Mouse (Mus musculus): ENCODE data around the gene Sult1a1. TPM values are rescaled to one million over a fixed set of nuclear protein-coding genes. Genes with fewer than 3 reads are reported as not detected.

Sult1a1 gene
- total RNA-seq (2021), result 10 to 100 TPM; 31.1 to 44.0 TPM
- long read RNA-seq, experiment 1, transcript Sult1a1-202 (8 exons, 1,289 nt), result major isoform, 23 of 28 reads
- long read RNA-seq, experiment 1, partial matches to known transcripts, result 3 of 28 reads
- long read RNA-seq, experiment 1, other reads (novel, unspliced or antisense), result 2 of 28 reads
- long read RNA-seq, experiment 2, transcript Sult1a1-202 (8 exons, 1,289 nt), result major isoform, 16 of 23 reads
- long read RNA-seq, experiment 2, partial matches to known transcripts, result 0 of 23 reads
- long read RNA-seq, experiment 2, other reads (novel, unspliced or antisense), result 6 of 23 reads

DNA sequence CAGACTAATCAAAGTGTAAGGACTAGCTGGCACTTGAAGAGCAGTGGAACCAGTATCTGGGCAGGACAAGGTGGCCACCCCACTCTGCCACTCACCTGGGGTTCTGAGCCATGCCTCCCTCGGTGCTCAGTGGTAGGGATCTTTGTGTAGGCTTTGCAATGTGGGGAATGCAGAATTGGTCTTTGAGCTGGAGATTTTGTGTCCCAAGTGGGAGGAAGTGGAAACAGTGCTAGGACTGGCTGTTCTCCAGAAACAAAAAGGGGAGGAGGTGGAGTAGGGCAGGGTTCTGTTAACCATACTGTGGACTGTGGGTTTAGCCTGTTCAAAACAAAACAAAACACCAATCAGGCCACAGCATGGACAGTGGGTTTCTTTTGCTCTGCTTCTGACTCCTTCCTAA is at the start of gene Sult1a1:
Gene Sult1a1, minus strand, starts transcription at position 226 of the 400 bp plus-strand sequence.
- DNase-seq, result peak; percentile 89 to 94

DNA sequence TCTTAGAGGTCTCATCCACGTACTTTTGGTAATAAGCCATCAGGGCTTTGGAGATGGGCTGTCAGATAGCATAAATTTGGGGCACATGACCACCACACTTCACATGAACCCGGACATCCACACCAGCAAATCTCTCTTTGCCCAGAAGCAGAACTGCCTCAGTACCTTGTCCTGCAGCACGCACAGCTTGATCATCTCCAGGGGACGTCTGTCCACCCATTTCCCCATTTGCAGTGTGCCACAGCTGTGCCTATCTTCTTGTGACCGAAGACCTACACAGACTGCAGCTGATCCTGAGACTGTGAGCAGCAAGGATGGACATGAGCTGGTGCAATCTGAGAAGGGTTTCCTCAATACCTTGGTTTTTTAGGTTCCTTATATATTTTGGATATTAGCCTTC is 49.4 kb upstream of the Sult1a1 start:
- DNase-seq, result no peak

DNA sequence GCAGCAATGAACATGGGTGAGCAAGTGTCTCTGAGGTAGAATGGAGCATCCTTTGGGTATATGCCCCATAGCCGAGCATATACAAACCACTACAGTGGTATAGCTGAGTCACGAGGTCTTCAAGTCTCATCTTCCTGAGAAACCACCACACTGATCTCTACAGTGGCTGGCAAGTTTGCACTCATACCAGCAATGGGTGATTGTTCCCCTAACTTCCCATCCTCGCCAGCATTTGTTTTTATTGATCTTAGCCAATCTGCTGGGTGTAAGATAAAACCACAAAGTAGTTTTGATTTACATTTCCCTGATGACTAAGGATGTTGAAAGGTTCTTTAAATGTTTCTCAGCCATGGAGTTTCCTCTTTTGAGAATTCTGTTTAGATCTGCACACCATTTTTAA is 48.8 kb upstream of the Sult1a1 start:
- no peak for DNase-seq

DNA sequence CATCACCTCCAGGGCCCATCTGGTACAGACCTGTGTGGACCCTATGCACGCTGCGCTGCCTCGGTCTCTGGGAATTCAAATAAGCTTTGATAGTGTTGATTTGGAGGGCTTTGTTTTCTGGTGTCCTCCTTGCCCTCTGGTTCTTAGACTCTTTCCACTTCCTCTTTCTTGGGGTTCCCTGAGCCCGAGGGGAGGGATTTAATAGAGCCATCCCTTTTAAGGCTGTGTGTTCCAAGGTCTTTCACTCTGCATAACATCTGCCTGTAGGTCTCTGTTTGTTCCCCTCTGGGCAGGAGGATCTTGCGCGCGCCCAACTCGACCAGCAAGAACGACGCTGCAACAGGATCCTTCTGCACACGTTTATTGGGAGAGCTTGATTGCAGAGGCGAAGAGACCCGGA is 45.4 kb upstream of the Sult1a1 start:
- no peak for DNase-seq

DNA sequence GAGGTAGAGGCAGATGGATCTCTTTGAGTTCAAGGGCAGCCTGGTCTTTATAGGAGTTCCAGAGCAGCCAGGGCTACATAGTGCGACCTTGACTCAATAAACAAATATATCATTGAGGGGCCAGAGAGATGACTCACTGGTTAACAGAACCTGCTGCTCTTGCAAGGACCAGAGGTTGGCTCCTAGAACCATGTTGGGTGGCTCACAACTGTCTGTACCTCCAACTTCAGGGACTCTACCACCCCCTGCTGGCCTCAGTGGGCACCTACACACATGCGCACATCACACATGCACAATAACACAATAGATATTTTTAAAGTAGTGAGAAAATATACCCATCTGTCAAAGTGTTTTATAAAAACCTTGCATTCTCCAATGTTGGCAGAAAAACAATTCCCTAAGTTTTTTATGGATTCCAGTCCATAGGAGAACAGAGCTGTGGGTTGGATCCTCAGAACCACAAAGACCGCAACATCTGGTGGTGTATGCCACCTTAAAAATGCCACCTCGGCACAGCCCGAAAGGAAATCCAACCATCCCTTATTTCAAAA is 42.6 kb upstream of the Sult1a1 start:
- no peak for DNase-seq

DNA sequence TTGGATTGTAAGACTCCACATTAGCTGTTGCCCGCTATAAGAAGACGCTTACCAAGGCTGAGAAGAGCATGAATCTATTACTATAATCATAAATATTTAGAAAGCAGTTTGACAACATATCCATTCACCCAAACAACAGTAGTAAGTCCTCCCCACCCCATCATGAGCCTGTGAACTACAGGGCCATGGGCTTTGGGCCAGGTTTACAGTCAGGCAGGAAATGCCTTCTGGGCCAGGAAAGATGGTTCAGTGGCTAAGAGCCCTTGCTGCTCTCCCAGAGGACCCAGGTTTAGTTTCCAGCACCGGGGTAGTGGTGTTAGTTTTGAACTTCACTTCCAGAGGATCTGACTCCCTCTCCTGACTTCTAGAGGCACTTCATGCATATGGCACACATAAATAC is 41.3 kb upstream of the Sult1a1 start:
- DNase-seq, result no peak

DNA sequence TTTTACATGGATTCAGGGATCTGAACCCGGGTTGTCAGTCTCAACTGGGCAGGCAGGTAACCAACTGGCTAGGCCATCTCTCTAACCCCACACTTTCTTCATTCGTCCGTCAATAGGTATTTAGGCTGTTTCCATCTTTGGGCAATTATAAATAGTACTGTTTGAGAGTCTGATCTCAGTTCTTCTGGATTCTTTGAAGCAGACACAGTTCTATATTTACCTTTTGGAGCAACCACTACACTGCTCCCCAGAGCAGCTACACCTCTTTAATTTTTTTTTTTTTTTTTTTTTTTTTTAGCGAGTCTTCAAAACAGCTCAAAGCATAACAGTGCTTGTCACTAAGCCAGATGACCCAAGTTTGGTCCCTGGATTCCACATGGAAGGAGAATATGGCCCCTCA is 39.4 kb upstream of the Sult1a1 start:
- DNase-seq, result no peak

- DNase-seq, result no peak
Observed at GRCm38 (mm10) chr7:126711910-126712309, 35.7 kb upstream of the Sult1a1 start.

DNA sequence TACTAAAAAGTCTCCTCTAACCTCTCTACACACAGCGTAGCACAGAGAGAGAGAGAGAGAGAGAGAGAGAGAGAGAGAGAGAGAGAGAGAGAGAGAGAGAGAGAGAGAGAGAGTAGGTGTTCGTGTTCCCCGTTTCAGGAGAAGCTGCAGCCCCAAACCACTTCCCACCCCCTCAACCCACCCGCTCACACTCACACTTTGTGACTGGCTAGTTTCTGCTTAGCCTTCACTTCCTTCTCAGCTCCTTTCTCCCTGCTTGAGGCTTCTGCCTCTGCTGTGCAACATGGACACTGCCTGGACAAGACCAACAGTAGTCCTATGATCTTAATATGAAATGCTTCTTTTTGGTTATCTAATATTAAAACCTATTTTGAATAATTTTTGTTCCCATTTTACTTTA is 34.0 kb upstream of the Sult1a1 start:
- no peak for DNase-seq

DNA sequence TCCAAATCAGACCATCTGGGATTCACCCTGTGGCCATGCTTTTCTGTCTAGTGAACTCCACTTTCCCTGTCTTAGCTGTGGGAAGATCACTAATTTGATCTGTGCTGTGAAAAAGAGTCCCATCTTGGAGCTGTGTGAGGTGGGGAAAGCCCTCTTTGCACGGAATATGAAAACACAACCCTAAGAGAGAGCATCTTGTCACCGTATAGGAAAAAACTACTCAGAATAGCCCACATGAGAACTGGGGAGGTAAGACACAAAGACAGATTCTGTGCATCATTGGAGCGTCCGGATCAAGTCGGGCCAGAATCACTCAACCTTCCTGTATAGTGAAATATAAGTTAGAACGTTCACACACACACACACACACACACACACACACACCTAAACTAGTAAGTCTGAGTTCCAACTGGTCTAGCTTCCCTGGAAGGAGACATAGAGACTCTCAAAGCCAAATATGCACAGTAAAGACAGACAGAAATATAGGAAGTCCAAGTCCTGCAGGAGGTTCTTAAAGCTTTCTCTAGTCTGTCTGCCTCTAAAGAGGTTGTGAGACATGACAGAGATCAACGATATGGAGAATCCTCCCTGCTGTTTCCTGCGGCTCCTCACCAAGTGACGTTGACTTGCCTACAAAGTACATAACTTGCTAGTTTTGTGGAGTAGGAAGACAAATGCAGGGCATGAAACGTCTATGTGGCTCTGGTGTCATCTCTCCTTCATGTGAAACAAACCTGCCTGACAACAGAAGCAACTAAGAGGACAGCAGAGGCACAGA is 32.1 kb upstream of the Sult1a1 start:
- DNase-seq, result no peak

- no peak for DNase-seq
Observed at GRCm38 (mm10) chr7:126707442-126708174, 31.4 kb upstream of the Sult1a1 start, which contains the start of gene Coro1a. Gene Coro1a, minus strand, starts transcription at chr7:126707787.

DNA sequence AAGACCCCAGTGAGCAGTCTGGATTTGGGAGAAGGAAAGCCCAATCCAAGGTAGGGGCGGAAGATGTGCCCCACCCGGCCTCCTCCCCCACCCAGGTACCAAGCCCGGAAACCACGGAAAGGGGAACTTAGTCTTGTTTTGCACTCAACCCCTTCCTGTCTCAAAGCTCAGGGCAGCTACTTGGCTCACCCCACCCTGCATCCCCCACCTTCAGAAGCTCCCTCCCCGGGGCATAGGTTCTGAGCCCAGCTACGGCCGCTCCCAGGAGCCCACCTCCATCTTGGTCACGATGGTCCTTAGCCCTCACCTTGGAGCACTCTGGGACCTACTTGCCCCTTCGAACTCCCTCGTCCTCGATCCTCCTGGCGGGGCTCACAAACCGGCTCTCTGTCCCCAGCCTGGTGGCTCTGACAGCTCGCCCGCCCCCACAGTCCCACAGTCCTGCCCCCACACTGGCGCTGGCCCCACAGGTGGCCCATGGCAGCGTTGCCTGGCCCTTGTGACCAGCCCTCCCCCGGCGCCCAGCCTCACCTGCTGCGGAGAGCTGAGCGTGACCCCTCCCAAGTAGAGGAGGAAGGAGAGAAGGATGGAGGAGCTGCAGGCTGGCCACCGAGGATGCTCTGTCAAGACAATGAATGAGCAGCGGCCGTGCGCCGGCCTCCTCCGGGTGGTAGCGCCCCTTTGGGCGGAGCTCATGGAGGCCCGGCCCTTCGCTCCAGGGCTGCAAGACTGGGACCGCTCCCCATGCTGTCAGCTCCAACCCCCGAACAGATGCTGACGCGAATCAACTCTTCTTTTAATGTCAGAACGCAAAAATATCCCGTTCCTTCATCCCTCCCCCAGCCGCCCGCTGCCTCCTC is 28.1 kb upstream of the Sult1a1 start:
- DNase-seq, result peak; percentile 73 to 82

- DNase-seq, result no peak
Observed at GRCm38 (mm10) chr7:126703757-126704077, 27.5 kb upstream of the Sult1a1 start.

DNA sequence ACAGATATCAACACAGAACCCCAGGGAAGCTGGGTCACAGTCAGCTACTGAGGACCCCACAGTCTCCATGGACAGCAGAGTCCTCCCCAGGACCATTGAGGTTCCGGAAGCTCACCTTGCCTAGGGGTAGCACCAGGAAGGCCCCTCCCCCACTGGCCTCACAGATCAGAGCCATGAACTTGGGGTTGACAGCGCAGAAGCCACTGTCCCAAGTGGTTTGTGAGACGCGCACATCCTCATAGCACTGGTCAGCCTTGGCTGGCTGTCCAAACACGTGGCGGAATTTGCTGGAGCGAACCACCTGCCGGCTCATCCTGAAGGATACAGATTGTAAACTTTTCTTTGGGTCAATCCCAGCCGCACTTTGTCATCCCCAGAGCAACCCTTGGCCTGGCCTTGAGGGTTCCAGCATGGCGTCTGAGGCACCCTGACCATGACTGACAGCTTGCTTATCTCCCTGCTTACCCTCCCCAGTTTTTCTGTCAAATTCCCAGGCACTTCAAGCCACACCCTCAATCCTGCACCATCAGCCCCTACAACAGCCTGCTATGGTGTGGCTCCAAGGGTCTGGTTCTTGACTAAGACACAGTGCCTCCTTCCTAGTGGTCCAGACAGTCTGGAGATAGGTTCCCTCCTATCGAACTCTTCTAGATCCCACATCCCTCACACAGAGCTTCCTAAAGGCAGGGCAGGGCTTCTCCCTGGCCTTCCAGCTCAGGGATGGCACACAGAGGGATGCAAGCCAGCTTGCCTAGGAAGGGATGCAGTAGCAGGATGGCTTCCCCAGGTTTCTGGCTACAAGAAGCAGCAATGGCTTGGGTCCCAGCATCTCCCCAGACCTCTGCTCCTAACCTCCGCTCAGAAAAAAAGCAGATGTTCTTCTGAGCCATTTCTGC is 26.9 kb upstream of the Sult1a1 start:
- DNase-seq, result no peak

DNA sequence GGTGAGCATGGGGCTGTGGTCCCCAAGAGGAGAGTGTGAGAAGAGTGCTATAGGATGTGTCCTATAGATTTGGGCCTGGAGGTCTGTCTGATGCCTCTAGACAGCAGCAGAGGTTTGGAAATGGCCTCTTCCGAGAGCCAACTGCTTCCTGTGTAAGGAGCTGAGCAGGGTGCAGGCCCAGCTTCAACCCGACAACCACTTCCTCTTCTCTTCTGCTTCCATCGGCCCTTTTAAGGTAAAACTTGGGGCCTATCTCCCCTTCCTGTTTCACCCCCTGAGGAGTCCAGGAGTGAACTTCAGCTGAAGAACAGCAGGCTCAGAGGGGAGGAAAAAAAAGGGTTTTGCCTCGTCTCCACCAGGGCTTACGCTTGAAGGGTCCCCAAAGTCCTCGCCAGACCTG is 26.1 kb upstream of the Sult1a1 start:
- DNase-seq, result peak in 1 of 2 experiments; percentile 63

DNA sequence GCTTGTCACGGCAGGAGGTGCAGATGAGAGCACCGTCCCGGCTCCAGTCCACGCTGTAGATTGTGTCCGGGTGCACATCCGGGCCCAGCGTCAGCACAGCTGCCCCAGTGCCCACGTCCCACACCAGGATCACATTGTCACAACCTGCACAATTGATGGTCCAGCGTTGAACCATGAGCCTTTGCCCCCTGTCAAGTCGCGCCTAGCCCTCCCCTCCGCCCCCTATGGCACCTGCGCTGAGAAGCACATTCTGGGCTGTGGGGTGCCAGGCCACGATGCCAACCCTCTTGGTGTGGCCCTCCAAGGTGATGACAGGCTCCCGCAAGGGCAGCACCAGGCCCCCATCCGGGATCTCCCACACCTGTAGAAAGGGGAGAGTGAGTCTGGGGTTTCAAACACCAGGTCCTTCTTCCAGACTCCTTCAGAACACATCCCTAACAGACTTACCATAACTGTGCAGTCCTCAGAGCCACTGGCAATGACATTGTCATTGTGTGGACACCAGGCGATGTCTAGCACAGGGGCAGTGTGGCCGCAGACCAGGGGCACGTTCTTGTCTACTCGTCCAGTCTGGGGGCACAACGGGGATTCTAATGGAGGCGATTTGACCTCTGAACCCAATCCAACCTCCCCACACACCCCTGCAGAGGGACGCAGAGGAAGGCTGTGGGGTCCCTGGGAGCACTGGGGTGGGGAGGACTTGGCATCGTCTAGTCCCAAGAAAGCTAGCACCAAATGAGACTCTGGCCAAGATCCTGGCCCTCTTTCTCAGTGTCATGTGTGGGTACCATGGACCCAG is 25.5 kb upstream of the Sult1a1 start:
- DNase-seq, result no peak

DNA sequence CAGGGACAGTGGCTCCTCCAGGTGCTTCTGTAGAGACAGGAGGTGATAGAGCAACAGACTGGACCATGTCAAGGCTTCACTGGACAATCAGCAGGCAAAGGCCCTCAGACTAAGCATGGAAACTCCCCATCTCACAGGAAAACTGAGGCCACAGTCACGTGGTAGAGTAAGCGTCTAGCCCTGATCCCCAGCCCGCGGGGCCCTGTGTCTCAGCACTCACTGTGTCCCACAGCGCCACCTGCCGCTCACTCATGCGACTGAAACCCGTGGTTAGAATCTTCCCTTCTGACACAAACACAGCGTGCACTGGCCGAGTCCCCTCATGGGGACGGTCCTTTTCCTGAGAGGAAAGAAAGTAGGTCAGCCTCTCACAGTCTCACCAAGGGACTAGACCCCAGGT is 24.8 kb upstream of the Sult1a1 start:
- DNase-seq, result peak; percentile 87 to 95

- DNase-seq, result no peak
Observed at GRCm38 (mm10) chr7:126700063-126701015, 24.1 kb upstream of the Sult1a1 start.

DNA sequence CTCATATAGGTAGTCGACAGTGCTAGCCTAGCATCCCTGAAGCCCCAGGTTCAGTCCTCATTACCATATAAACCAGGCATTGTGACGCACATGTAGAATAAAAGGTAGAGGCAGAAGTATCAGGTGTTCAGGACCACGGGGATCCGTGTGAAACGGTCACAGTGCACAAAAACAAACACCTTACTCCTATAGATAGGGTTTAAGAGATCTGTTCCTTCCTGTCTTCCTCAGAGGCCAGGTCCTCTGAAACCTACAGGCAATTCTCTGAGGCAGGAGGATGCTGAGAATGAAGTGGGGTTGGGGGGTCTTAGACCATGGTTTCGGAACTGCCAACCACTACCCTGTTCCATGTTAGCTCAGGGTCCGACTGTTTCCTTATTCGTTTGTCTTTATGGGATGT is 21.6 kb upstream of the Sult1a1 start:
- no peak for DNase-seq
